Mouse (Mus musculus): ENCODE results near the gene Etv6.

GRCm38 (mm10) chr6:134244071-134244470, 208.6 kb downstream of the Etv6 start:
- TF ChIP-seq CTCF (IDR thresholded peaks at IDR 0.05; ENCODE audit: insufficient read depth, low read depth, low read length): no peak
- no peak for TF ChIP-seq POLR2A (IDR thresholded peaks at IDR 0.05; ENCODE audit: insufficient read depth, low read depth, low read length)
